Mouse (Mus musculus) ES-Bruce4 (cell line): ENCODE measurements around the gene Arhgef26. TPM values are rescaled to one million over a fixed set of nuclear protein-coding genes. Genes with fewer than 3 reads are reported as not detected.

Experiments used
- H3K27ac ChIP-seq: 2 replicates; pipeline ENCODE4 v1.5.1; 2012; ENCODE audit warnings: low read length, inconsistent platforms; ENCODE audit not compliant: insufficient read depth
- H3K27me3 ChIP-seq: 2 replicates; pipeline ENCODE4 v1.6.1; 2012; ENCODE audit warnings: mild to moderate bottlenecking, low read length, inconsistent platforms; ENCODE audit not compliant: control insufficient read depth, poor library complexity, insufficient read depth, severe bottlenecking
- H3K36me3 ChIP-seq: 2 replicates; pipeline ENCODE4 v1.6.1; 2012; ENCODE audit warnings: inconsistent platforms, mild to moderate bottlenecking, low read length, moderate library complexity; ENCODE audit not compliant: control insufficient read depth, poor library complexity, insufficient read depth, severe bottlenecking
- H3K4me1 ChIP-seq: one replicate; pipeline ENCODE4 v1.8.1; 2011; ENCODE audit warnings: low read length; ENCODE audit not compliant: control insufficient read depth, insufficient read depth
- H3K4me3 ChIP-seq: 2 replicates; pipeline ENCODE4 v1.5.1; 2011; ENCODE audit warnings: low read depth, mild to moderate bottlenecking, low read length
- H3K9ac ChIP-seq: 2 replicates; pipeline ENCODE4 v1.6.1; 2012; ENCODE audit warnings: low read depth, mild to moderate bottlenecking, inconsistent platforms; ENCODE audit not compliant: poor library complexity, severe bottlenecking
- H3K9me3 ChIP-seq: replicated peaks from 2 replicates; pipeline ENCODE4 v1.6.1; 2012; ENCODE audit warnings: mild to moderate bottlenecking, low read length, inconsistent platforms; ENCODE audit not compliant: control insufficient read depth, poor library complexity, insufficient read depth, severe bottlenecking
- CTCF ChIP-seq: IDR thresholded peaks from one replicate; pipeline ENCODE4 v1.8.1; 2011; ENCODE audit warnings: low read depth, low read length
- EP300 ChIP-seq: IDR thresholded peaks from 2 replicates; pipeline ENCODE4 v1.6.1; 2011; ENCODE audit warnings: low read depth, low read length; ENCODE audit not compliant: insufficient read depth
- POLR2A ChIP-seq: IDR thresholded peaks from one replicate; pipeline ENCODE4 v1.8.1; 2011; ENCODE audit warnings: low read length; ENCODE audit not compliant: insufficient read depth
- polyA plus RNA-seq: library from polyadenylated mRNA; stranded (reverse); fragments of >200 nt; gene quantifications from 2 replicates; pipeline ENCODE4 v1.2.4, GENCODE M21; 2011; ENCODE audit warnings: low read depth; ENCODE audit not compliant: missing spikeins, insufficient read depth, insufficient read length

Arhgef26 gene
- polyA plus RNA-seq, 1 experiment = 11.9 TPM

DNA sequence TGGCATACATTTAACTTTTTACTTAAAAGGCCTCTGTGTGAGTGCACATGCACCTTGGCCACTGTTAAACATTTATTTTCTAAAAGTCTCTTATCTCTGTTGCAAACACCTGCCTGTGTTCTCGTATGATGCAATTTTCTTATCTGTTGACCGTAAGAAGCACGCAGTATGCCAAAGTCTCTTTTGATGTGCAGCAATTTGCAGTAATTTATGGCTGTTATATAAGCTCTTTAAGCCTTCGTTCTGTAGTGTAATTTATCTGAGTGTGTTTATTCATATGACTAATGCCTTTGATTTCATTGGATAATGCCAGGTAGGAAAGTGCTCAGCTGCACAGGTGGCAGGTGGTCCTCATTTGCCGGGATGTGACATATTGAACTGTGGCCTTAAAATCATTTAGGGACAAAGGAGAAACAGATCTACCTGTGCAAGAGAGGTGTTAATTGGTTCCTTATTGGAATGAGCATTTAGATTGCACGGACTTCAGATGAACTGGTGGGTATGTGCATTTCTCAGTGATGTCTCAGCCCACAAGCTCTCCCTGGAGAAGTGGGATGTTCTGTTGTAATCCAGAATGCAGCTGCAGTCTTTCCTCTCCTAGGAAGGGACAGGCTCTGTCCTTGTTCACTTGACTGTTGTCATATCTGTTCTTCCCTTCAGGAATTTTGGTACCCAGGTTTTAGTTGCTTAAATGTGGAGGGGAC is 10.5 kb downstream of the Arhgef26 start:
- TF ChIP-seq EP300 = no peak
- no peak for TF ChIP-seq CTCF
- TF ChIP-seq POLR2A = no peak
- Histone ChIP-seq H3K27me3 (no peaks in the 10 kb centered on the region; the same call in 1 of the 2 replicates), H3K9ac (no peak overlapping the region), H3K27ac (no peak overlapping the region), H3K4me3 (no peak overlapping the region), H3K9me3 (no peaks in the 10 kb centered on the region), H3K4me1 (no peaks in the 10 kb centered on the region), H3K36me3 (no peaks in the 10 kb centered on the region)

DNA sequence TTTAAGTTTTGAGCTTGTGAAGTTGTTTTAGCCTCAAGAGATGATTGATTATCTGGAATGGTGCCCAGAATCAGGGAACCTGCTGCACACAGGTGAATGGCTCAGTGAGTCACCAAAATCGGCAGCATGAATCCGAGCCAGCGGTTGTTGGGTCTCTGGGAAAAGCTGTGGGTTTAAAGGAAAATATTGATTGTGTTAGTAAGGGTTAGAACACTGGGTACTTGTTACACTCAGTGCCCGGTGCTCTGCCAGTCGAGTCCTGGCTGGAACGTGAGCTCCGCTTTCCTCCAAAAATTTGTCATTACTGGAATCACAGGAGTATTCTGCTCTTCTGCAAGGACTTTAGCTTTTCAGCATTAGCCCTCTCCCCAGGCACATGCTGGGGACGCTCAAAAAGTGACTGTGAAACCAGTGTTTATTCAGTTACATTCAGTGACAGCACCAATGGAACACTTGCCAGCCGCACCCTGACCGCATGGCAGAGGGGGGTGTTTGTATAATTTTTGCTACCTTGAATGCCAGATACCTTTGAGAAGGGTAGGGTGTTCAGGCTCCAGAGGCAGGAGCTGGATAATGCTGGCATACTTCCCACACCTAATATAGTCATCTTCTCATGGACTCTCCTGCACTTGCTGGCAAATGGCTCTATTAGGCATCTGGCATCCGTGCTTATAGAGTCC is 11.2 kb downstream of the Arhgef26 start:
- Histone ChIP-seq H3K4me3 (no peak overlapping the region), H3K36me3 (no peaks in the 10 kb centered on the region), H3K27ac (no peak overlapping the region), H3K4me1 (no peaks in the 10 kb centered on the region), H3K9ac (no peak overlapping the region), H3K9me3 (no peaks in the 10 kb centered on the region), H3K27me3 (no peaks in the 10 kb centered on the region)
- no peak for TF ChIP-seq POLR2A
- TF ChIP-seq EP300 = no peak
- no peak for TF ChIP-seq CTCF

GRCm38 (mm10) chr3:62352071-62352470 is 13.9 kb downstream of the Arhgef26 start:
- TF ChIP-seq CTCF = no peak
- TF ChIP-seq EP300 = no peak
- no peak for TF ChIP-seq POLR2A
- H3K27ac ChIP-seq = no peak overlapping the region
- no peaks in the 10 kb centered on the region for H3K36me3 ChIP-seq
- no peaks in the 10 kb centered on the region for H3K27me3 ChIP-seq
- no peak overlapping the region for H3K9ac ChIP-seq
- H3K9me3 ChIP-seq = no peaks in the 10 kb centered on the region
- H3K4me1 ChIP-seq = no peaks in the 10 kb centered on the region
- H3K4me3 ChIP-seq = no peak overlapping the region

DNA sequence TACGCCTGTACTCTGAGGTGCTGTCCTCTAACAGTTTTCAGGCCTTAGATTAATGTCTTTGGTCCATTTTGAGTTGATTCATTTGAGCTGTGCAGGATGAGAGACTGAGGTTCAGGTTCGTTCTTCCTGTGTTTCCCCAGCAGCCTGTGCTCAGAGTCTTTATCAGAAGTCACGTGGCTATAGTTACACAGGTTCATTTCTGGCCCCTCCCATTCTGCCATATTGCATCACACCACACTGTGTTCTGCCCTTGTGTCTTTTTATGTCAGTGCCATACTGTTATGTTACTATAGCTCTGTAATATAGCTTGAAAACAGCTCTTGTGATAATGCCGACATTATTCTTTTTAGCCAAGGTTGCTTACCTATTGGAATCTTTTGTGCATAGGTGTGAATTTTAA is 14.7 kb downstream of the Arhgef26 start:
- Histone ChIP-seq H3K4me1 (no peaks in the 10 kb centered on the region), H3K27me3 (no peaks in the 10 kb centered on the region), H3K9me3 (no peaks in the 10 kb centered on the region), H3K4me3 (no peak overlapping the region), H3K9ac (no peak overlapping the region), H3K27ac (no peak overlapping the region), H3K36me3 (no peaks in the 10 kb centered on the region)
- TF ChIP-seq CTCF (no peak), EP300 (no peak), POLR2A (no peak)

DNA sequence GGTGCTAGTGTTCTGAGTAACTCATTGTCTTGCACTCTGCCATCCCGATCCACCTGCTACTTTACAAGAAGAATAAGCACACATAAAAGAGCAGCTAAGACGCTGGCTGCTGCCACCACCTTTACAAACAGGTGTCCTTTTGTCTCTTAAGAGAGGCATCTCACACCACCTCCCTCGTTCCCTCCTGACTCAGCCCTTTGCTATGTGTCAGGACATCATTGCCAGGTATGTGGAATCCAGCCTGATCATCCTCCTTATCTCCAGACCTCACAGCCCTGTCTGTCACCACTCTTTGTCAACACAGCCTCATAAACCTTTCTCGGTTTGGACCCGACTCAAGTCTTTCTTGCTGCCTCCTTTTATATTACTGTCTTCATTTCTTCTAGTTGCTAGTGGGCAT is 29.7 kb downstream of the Arhgef26 start:
- Histone ChIP-seq H3K9ac (no peak overlapping the region), H3K36me3 (no peaks in the 10 kb centered on the region), H3K4me1 (no peaks in the 10 kb centered on the region), H3K4me3 (no peak overlapping the region), H3K9me3 (no peaks in the 10 kb centered on the region), H3K27ac (no peak overlapping the region), H3K27me3 (no peaks in the 10 kb centered on the region)
- TF ChIP-seq POLR2A (no peak), EP300 (no peak), CTCF (no peak)

- Histone ChIP-seq H3K27me3 (no peaks in the 10 kb centered on the region), H3K4me1 (no peaks in the 10 kb centered on the region), H3K9ac (no peak overlapping the region), H3K9me3 (no peaks in the 10 kb centered on the region), H3K36me3 (no peaks in the 10 kb centered on the region), H3K4me3 (no peak overlapping the region), H3K27ac (no peak overlapping the region)
- no peak for TF ChIP-seq CTCF
- TF ChIP-seq POLR2A = no peak
- TF ChIP-seq EP300 = no peak
Measured at GRCm38 (mm10) chr3:62372841-62373240, 34.7 kb downstream of the Arhgef26 start.
